Mouse (Mus musculus) forebrain, embryonic 11.5 days (tissue): ENCODE measurements at regions not wholly inside any gene's neighbourhood (a gene's known extent, or its start where the extent isn't known, plus 50 kb on each side); places are given as distances from the start of the nearest gene placed in this dataset.

Source experiments
- ATAC-seq: fragments of 200-750 bp; cut with Nextera tagmentation; replicated peaks from 2 replicates; pipeline ENCODE4 v1.8.0; 2017; ENCODE audit warnings: moderate TSS enrichment; ENCODE audit not compliant: low FRiP score
- DNase-seq: peaks from one replicate; pipeline ENCODE4 v3.0.0-alpha.2; 2017; ENCODE audit warnings: low spot score
- H3K27ac ChIP-seq: fragments of 300-500 bp; sonication (generic); 2 replicates; pipeline ENCODE4 v1.5.1; 2014; ENCODE audit warnings: low read depth, low read length
- H3K27me3 ChIP-seq: fragments of 300-500 bp; sonication (generic); 2 replicates; pipeline ENCODE4 v1.6.1; 2014; ENCODE audit warnings: mild to moderate bottlenecking, low read length, mixed read lengths; ENCODE audit not compliant: control insufficient read depth, insufficient read depth
- H3K36me3 ChIP-seq: fragments of 300-500 bp; sonication (generic); 2 replicates; pipeline ENCODE4 v1.6.1; 2014; ENCODE audit warnings: mild to moderate bottlenecking, low read length, moderate library complexity, mixed read lengths; ENCODE audit not compliant: control insufficient read depth, insufficient read depth
- H3K4me1 ChIP-seq: fragments of 300-500 bp; sonication (generic); replicated peaks from 2 replicates; pipeline ENCODE4 v1.6.1; 2014; ENCODE audit warnings: low read length, mixed read lengths; ENCODE audit not compliant: control insufficient read depth, insufficient read depth
- H3K4me2 ChIP-seq: fragments of 300-500 bp; sonication (generic); 2 replicates; pipeline ENCODE4 v1.6.1; 2014; ENCODE audit warnings: low read depth, mild to moderate bottlenecking, low read length, moderate library complexity, mixed read lengths; ENCODE audit not compliant: severe bottlenecking
- H3K4me3 ChIP-seq: fragments of 300-500 bp; sonication (generic); 2 replicates; pipeline ENCODE4 v1.5.1; 2014; ENCODE audit warnings: low read depth, low read length
- H3K9ac ChIP-seq: fragments of 300-500 bp; sonication (generic); 2 replicates; pipeline ENCODE4 v1.6.1; 2014; ENCODE audit warnings: low read length
- H3K9me3 ChIP-seq: fragments of 300-500 bp; sonication (generic); 2 replicates; pipeline ENCODE4 v1.6.1; 2016; ENCODE audit warnings: low read length, mixed read lengths; ENCODE audit not compliant: control insufficient read depth
- WGBS: fragments of 180-500 bp; shearing (Covaris S2); extraction: QIAGEN DNeasy Blood & Tissue Kit; methylation state at CpG from one replicate; pipeline ENCODE4 v1.1.7; 2014; 5-methylcytosine and 5-hydroxymethylcytosine counted together

GRCm38 (mm10) chr11:48605223-48605824 lies 194.8 kb upstream of the Rack1 start:
- 85% methylated on average over 5 of the region's 5 CpGs for WGBS
- Histone ChIP-seq H3K4me1 (no peaks in the 10 kb centered on the region), H3K9ac (no peak overlapping the region), H3K4me3 (no peak overlapping the region), H3K9me3 (no peaks in the 10 kb centered on the region), H3K27me3 (no peaks in the 10 kb centered on the region), H3K4me2 (no peak overlapping the region), H3K27ac (no peak overlapping the region), H3K36me3 (no peaks in the 10 kb centered on the region)
- no peak for ATAC-seq
- no peak for DNase-seq

DNA sequence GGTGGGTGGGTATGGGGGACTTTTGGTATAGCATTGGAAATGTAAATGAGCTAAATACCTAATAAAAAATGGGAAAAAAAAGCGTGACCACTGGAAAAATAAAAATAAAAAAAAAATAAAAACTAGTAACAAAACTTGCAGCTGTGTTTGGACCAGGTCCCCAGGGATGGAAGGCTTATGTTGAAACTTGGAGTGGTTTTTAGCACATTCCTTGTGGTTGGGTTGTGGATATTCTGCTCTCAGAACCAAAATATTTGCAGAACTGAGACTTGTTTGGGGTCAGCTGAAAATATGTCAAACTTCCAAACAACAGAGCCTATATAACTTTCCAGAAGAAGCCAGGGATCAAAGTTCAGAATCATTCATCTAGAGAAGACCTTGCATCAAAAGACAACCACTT lies 199.0 kb upstream of the Rack1 start:
- DNase-seq = no peak
- no peak overlapping the region for H3K4me3 ChIP-seq
- no peak overlapping the region for H3K27ac ChIP-seq
- ATAC-seq = no peak
- 80% methylated on average over 1 of the region's 1 CpGs for whole genome bisulfite sequencing
- H3K36me3 ChIP-seq = no peaks in the 10 kb centered on the region
- H3K4me2 ChIP-seq = no peak overlapping the region
- no peaks in the 10 kb centered on the region for H3K4me1 ChIP-seq
- H3K27me3 ChIP-seq = no peaks in the 10 kb centered on the region
- H3K9ac ChIP-seq = no peak overlapping the region
- no peaks in the 10 kb centered on the region for H3K9me3 ChIP-seq

GRCm38 (mm10) chr11:48599573-48600127 lies 200.5 kb upstream of the Rack1 start:
- Histone ChIP-seq H3K36me3 (no peaks in the 10 kb centered on the region), H3K27ac (no peak overlapping the region), H3K27me3 (no peaks in the 10 kb centered on the region), H3K9ac (no peak overlapping the region), H3K9me3 (no peaks in the 10 kb centered on the region), H3K4me1 (no peaks in the 10 kb centered on the region), H3K4me3 (no peak overlapping the region), H3K4me2 (no peak overlapping the region)
- WGBS = 88% methylated on average over 5 of the region's 5 CpGs
- ATAC-seq = no peak
- no peak for DNase-seq

GRCm38 (mm10) chr11:48599033-48599432 lies 201.1 kb upstream of the Rack1 start:
- H3K9me3 ChIP-seq = no peaks in the 10 kb centered on the region
- H3K4me2 ChIP-seq = no peak overlapping the region
- no peaks in the 10 kb centered on the region for H3K4me1 ChIP-seq
- no peak for DNase-seq
- H3K27me3 ChIP-seq = no peaks in the 10 kb centered on the region
- no peak overlapping the region for H3K27ac ChIP-seq
- H3K9ac ChIP-seq = no peak overlapping the region
- ATAC-seq = no peak
- H3K4me3 ChIP-seq = no peak overlapping the region
- no peaks in the 10 kb centered on the region for H3K36me3 ChIP-seq

GRCm38 (mm10) chr11:48594429-48594828 lies 205.7 kb upstream of the Rack1 start:
- no peak overlapping the region for H3K9ac ChIP-seq
- H3K27me3 ChIP-seq = no peaks in the 10 kb centered on the region
- no peak overlapping the region for H3K27ac ChIP-seq
- no peaks in the 10 kb centered on the region for H3K9me3 ChIP-seq
- H3K4me1 ChIP-seq = no peaks in the 10 kb centered on the region
- DNase-seq (no peak), ATAC-seq (0 out of 2 replicates have a peak, but pooled peaks have one; percentile 44)
- no peak overlapping the region for H3K4me3 ChIP-seq
- WGBS = 26% methylated on average over 5 of the region's 5 CpGs
- H3K36me3 ChIP-seq = no peaks in the 10 kb centered on the region
- H3K4me2 ChIP-seq = no peak overlapping the region

DNA sequence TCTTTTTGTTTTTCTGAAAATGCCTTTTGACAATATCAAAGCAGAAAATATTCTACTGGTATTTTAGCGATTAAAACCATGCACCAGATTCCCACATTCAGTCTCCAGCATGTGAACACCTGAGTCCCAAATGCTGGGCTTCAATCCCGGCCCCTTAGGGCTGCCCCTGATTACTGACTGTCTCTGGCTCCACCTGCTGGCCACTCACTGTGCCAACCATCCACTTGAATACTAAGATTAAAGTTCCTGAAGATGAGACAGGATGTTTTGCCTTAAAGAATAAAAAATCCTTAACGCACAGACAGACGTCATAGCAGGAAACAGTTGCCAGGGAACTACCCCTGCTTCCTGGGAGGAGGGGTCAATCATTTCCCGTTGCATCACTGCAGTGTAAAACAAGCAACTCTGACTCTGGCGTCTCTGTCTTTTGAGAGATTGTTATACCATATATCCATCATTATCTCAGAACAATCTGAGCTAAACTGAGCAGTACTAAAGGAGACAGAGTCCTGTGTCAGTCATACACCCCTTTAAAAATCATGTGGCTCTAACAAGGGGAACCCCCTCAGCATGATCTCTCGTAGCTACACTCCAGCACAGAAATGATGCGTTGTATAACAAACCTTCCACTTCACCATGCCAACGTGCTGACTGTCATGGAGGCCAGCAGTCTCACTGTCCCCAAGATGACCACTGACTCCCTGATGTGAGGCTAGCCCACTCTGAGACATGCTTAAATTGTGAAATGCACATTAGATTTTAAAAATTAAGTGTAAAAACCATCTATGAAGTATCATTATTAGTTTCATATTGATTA lies 211.1 kb upstream of the Rack1 start:
- H3K27me3 ChIP-seq = no peaks in the 10 kb centered on the region
- no peaks in the 10 kb centered on the region for H3K4me1 ChIP-seq
- 39% methylated on average over 9 of the region's 9 CpGs for WGBS
- no peak overlapping the region for H3K9ac ChIP-seq
- no peaks in the 10 kb centered on the region for H3K9me3 ChIP-seq
- H3K4me3 ChIP-seq = no peak overlapping the region
- DNase-seq (peak; percentile 78), ATAC-seq (peak; percentile 93)
- H3K27ac ChIP-seq = no peak overlapping the region
- H3K36me3 ChIP-seq = no peaks in the 10 kb centered on the region
- no peak overlapping the region for H3K4me2 ChIP-seq

- Histone ChIP-seq H3K27ac (no peak overlapping the region), H3K4me1 (no peaks in the 10 kb centered on the region), H3K4me2 (no peak overlapping the region), H3K27me3 (no peaks in the 10 kb centered on the region), H3K36me3 (no peaks in the 10 kb centered on the region), H3K9me3 (no peaks in the 10 kb centered on the region), H3K9ac (no peak overlapping the region), H3K4me3 (no peak overlapping the region)
- ATAC-seq (no peak), DNase-seq (no peak)
- WGBS = 92% methylated on average over 3 of the region's 3 CpGs
These were observed 231.4 kb upstream of the Rack1 start for GRCm38 (mm10) chr11:48568769-48569168.

GRCm38 (mm10) chr11:48567583-48568562 lies 232.3 kb upstream of the Rack1 start:
- H3K4me1 ChIP-seq = no peaks in the 10 kb centered on the region
- H3K9me3 ChIP-seq = no peaks in the 10 kb centered on the region
- DNase-seq = no peak
- H3K27me3 ChIP-seq = no peaks in the 10 kb centered on the region
- H3K27ac ChIP-seq = no peak overlapping the region
- H3K36me3 ChIP-seq = no peaks in the 10 kb centered on the region
- ATAC-seq = no peak
- 76% methylated on average over 6 of the region's 6 CpGs for WGBS
- no peak overlapping the region for H3K9ac ChIP-seq
- no peak overlapping the region for H3K4me3 ChIP-seq
- no peak overlapping the region for H3K4me2 ChIP-seq
